Mouse (Mus musculus) embryonic facial prominence, embryonic 15.5 days (tissue): Measurements from ENCODE around the gene Tmem88. TPM values are rescaled to one million over a fixed set of nuclear protein-coding genes. Genes with fewer than 3 reads are reported as not detected.

Source experiments
- ATAC-seq: fragments of 200-750 bp; cut with Nextera tagmentation; 2 replicates; pipeline ENCODE4 v1.8.0; 2017; ENCODE audit warnings: low read depth, moderate TSS enrichment; ENCODE audit not compliant: insufficient number of reproducible peaks, low FRiP score, low TSS enrichment
- H3K27ac ChIP-seq: fragments of 300-500 bp; sonication (generic); replicated peaks from 2 replicates; pipeline ENCODE4 v1.5.1; 2015; ENCODE audit warnings: mild to moderate bottlenecking, inconsistent platforms
- H3K27me3 ChIP-seq: fragments of 300-500 bp; sonication (generic); 2 replicates; pipeline ENCODE4 v1.6.1; 2015; ENCODE audit warnings: inconsistent platforms
- H3K36me3 ChIP-seq: fragments of 300-500 bp; sonication (generic); 2 replicates; pipeline ENCODE4 v1.6.1; 2015; ENCODE audit warnings: mild to moderate bottlenecking, inconsistent platforms
- H3K4me1 ChIP-seq: fragments of 300-500 bp; sonication (generic); 2 replicates; pipeline ENCODE4 v1.6.1; 2015; ENCODE audit warnings: inconsistent platforms
- H3K4me2 ChIP-seq: fragments of 300-500 bp; sonication (generic); replicated peaks from 2 replicates; pipeline ENCODE4 v1.6.1; 2015; ENCODE audit warnings: mild to moderate bottlenecking, inconsistent platforms
- H3K4me3 ChIP-seq: fragments of 300-500 bp; sonication (generic); replicated peaks from 2 replicates; pipeline ENCODE4 v1.5.1; 2015; ENCODE audit warnings: mild to moderate bottlenecking, inconsistent platforms
- H3K9ac ChIP-seq: fragments of 300-500 bp; sonication (generic); 2 replicates; pipeline ENCODE4 v1.6.1; 2015; ENCODE audit warnings: inconsistent platforms
- H3K9me3 ChIP-seq: fragments of 300-500 bp; sonication (generic); replicated peaks from 2 replicates; pipeline ENCODE4 v1.6.1; 2016; ENCODE audit warnings: inconsistent platforms
- WGBS: fragments of 180-500 bp; shearing (Covaris S2); methylation state at CpG from one replicate; pipeline ENCODE4 v1.1.7; 2015; 5-methylcytosine and 5-hydroxymethylcytosine counted together
- polyA plus RNA-seq: library from polyadenylated mRNA; unstranded; fragments of >200 nt; fragmentation: Nextera tagmentation; extraction: Ambion mirVana; gene quantifications from 2 replicates; pipeline ENCODE4 v1.2.1, GENCODE M21; 2015

The Tmem88 gene
- polyA plus RNA-seq, 1 experiment from 2014 or later, result 19.5 TPM

- Histone ChIP-seq H3K9ac (peak overlapping the region; percentile 84), H3K4me2 (peak overlapping the region; percentile 94), H3K4me3 (peak overlapping the region; percentile 75), H3K9me3 (no peaks in the 10 kb centered on the region), H3K36me3 (peaks cover 41% of the 10 kb centered on the region), H3K27ac (peak overlapping the region; percentile 98), H3K4me1 (peaks cover 56% of the 10 kb centered on the region), H3K27me3 (no peaks in the 10 kb centered on the region)
- WGBS, result under 1% methylated on average over 39 of the region's 46 CpGs
- ATAC-seq, result peak; percentile 32
Measured at GRCm38 (mm10) chr11:69409378-69410044, 11.5 kb upstream of the Tmem88 start.

GRCm38 (mm10) chr11:69408541-69409377 is 10.7 kb upstream of the Tmem88 start:
- Histone ChIP-seq H3K27ac (peak overlapping the region; percentile 98), H3K4me3 (peak overlapping the region; percentile 75), H3K9me3 (no peaks in the 10 kb centered on the region), H3K9ac (peak overlapping the region; percentile 84), H3K36me3 (peaks cover 49% of the 10 kb centered on the region), H3K4me1 (peaks cover 49% of the 10 kb centered on the region), H3K4me2 (peak overlapping the region; percentile 94), H3K27me3 (no peaks in the 10 kb centered on the region)
- WGBS, result 2% methylated on average over 33 of the region's 33 CpGs
- peak; percentile 63 for ATAC-seq

- no peak overlapping the region for H3K27ac ChIP-seq
- peaks cover 52% of the 10 kb centered on the region for H3K36me3 ChIP-seq
- ATAC-seq, result no peak
- H3K27me3 ChIP-seq, result no peaks in the 10 kb centered on the region
- WGBS, result 77% methylated on average over 4 of the region's 4 CpGs
- no peak overlapping the region for H3K4me3 ChIP-seq
- peak overlapping the region; percentile 94; the same call in 1 of the 2 replicates for H3K4me2 ChIP-seq
- H3K9me3 ChIP-seq, result no peaks in the 10 kb centered on the region
- peak overlapping the region; percentile 84; the same call in 1 of the 2 replicates for H3K9ac ChIP-seq
- H3K4me1 ChIP-seq, result peaks cover 38% of the 10 kb centered on the region
Measured at GRCm38 (mm10) chr11:69407724-69408004, 9.6 kb upstream of the Tmem88 start.

- no peak for ATAC-seq
- no peak overlapping the region for H3K9ac ChIP-seq
- no peak overlapping the region for H3K4me3 ChIP-seq
- peaks cover 32% of the 10 kb centered on the region for H3K4me1 ChIP-seq
- H3K27ac ChIP-seq, result no peak overlapping the region
- H3K4me2 ChIP-seq, result no peak overlapping the region
- no peaks in the 10 kb centered on the region for H3K9me3 ChIP-seq
- 85% methylated on average over 14 of the region's 16 CpGs for whole genome bisulfite sequencing
- no peaks in the 10 kb centered on the region for H3K27me3 ChIP-seq
- peaks cover 56% of the 10 kb centered on the region for H3K36me3 ChIP-seq
Measured at GRCm38 (mm10) chr11:69406867-69407723, 9.1 kb upstream of the Tmem88 start.

GRCm38 (mm10) chr11:69406282-69406681 is 8.2 kb upstream of the Tmem88 start:
- Histone ChIP-seq H3K4me1 (peaks cover 28% of the 10 kb centered on the region), H3K9ac (no peak overlapping the region), H3K4me2 (no peak overlapping the region), H3K36me3 (peaks cover 65% of the 10 kb centered on the region), H3K27ac (no peak overlapping the region), H3K4me3 (no peak overlapping the region), H3K9me3 (no peaks in the 10 kb centered on the region), H3K27me3 (no peaks in the 10 kb centered on the region)
- ATAC-seq, result no peak
- WGBS, result 81% methylated on average over 19 of the region's 19 CpGs

- Histone ChIP-seq H3K9me3 (no peaks in the 10 kb centered on the region), H3K27ac (no peak overlapping the region), H3K4me1 (peaks cover 29% of the 10 kb centered on the region), H3K36me3 (peaks cover 71% of the 10 kb centered on the region), H3K27me3 (no peaks in the 10 kb centered on the region), H3K9ac (no peak overlapping the region), H3K4me3 (no peak overlapping the region), H3K4me2 (no peak overlapping the region)
- no peak for ATAC-seq
- WGBS, result 87% methylated on average over 24 of the region's 24 CpGs
Measured at GRCm38 (mm10) chr11:69405397-69406200, 7.6 kb upstream of the Tmem88 start.

GRCm38 (mm10) chr11:69404595-69405396 is 6.8 kb upstream of the Tmem88 start:
- no peak overlapping the region for H3K4me2 ChIP-seq
- no peak overlapping the region for H3K9ac ChIP-seq
- ATAC-seq, result no peak
- peaks cover 79% of the 10 kb centered on the region for H3K36me3 ChIP-seq
- no peak overlapping the region for H3K4me3 ChIP-seq
- 90% methylated on average over 24 of the region's 24 CpGs for WGBS
- H3K27me3 ChIP-seq, result no peaks in the 10 kb centered on the region
- H3K4me1 ChIP-seq, result peaks cover 35% of the 10 kb centered on the region
- no peaks in the 10 kb centered on the region for H3K9me3 ChIP-seq
- no peak overlapping the region for H3K27ac ChIP-seq

GRCm38 (mm10) chr11:69403691-69404594 is 5.9 kb upstream of the Tmem88 start:
- H3K4me2 ChIP-seq, result no peak overlapping the region
- no peaks in the 10 kb centered on the region for H3K27me3 ChIP-seq
- no peak for ATAC-seq
- H3K4me1 ChIP-seq, result peaks cover 36% of the 10 kb centered on the region
- H3K4me3 ChIP-seq, result no peak overlapping the region
- H3K27ac ChIP-seq, result no peak overlapping the region
- WGBS, result 90% methylated on average over 38 of the region's 38 CpGs
- H3K9me3 ChIP-seq, result no peaks in the 10 kb centered on the region
- no peak overlapping the region for H3K9ac ChIP-seq
- H3K36me3 ChIP-seq, result peaks cover 85% of the 10 kb centered on the region

- Histone ChIP-seq H3K9ac (no peak overlapping the region), H3K9me3 (no peaks in the 10 kb centered on the region), H3K27ac (no peak overlapping the region; the same call in 1 of the 2 replicates), H3K4me3 (no peak overlapping the region), H3K4me1 (peaks cover 37% of the 10 kb centered on the region), H3K27me3 (no peaks in the 10 kb centered on the region), H3K36me3 (peaks cover 75% of the 10 kb centered on the region), H3K4me2 (no peak overlapping the region)
- ATAC-seq, result no peak
- 84% methylated on average over 12 of the region's 12 CpGs for WGBS
Measured at GRCm38 (mm10) chr11:69401987-69402386, 4.0 kb upstream of the Tmem88 start.
